Mouse (Mus musculus): ENCODE measurements around the gene Tecta. TPM values are rescaled to one million over a fixed set of nuclear protein-coding genes. Genes with fewer than 3 reads are reported as not detected.

Tecta gene
- 0.06 TPM for polyA plus RNA-seq (2017; shearing (Covaris generic))

GRCm38 (mm10) chr9:42399829-42400228, at the start of gene Tecta:
TSS of gene Tecta (minus strand) at chr9:42399929.

Other genes starting within 250 kb of the Tecta start
- 83.9 TPM for gene Sc5d, start 135.7 kb downstream of the Tecta start, polyA plus RNA-seq (2017; shearing (Covaris generic))
- gene Tbcel, start 107.9 kb upstream of the Tecta start, polyA plus RNA-seq (2017; shearing (Covaris generic)) = 27.6 TPM